Mouse (Mus musculus): Measurements from ENCODE around the gene Nrtn. TPM values are rescaled to one million over a fixed set of nuclear protein-coding genes. Genes with fewer than 3 reads are reported as not detected.

Nrtn gene
- polyA plus RNA-seq, 1 experiment, result 5.1 TPM

DNA sequence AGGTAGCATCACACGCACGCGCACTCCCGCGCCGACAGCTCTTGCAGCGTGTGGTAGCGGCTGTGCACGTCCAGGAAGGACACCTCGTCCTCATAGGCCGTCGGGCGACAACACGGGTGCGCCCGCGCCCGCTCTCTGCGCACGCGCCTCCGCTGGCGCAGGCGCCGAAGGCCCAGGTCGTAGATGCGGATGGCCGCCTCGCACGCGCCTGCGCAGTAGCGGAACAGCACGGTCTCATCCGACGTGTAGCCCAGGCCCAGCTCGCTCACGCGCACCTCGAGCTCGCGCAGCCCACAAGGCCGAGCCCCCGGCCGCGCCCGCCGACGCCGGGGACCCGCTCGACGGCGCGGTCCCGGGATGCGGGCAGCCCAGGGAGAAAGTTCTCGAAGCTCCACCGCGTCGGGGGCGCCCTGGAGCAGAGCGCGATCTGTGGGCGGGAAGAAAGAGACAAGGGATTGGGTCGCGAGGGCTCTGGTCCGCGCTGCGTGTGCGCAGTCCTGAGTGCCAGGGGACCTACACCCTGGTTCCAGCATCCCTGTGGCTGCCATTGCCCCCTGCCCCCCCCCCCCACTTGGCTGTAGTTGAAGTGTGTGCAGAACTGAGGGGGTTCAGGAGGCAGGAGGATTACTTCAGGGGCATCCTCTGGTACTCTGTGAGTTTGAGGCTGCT lies 5.8 kb downstream of the Nrtn start:
- no peaks in the 10 kb centered on the region for H3K4me1 ChIP-seq (ENCODE audit: control insufficient read depth, insufficient read depth, insufficient read length, low read length)
- H3K27ac ChIP-seq (replicated peaks; ENCODE audit: low read depth, low read length), result no peak overlapping the region
- peak overlapping the region; percentile 23; the same call in 1 of the 2 replicates for H3K4me3 ChIP-seq (ENCODE audit: insufficient read depth, low read depth, low read length)

DNA sequence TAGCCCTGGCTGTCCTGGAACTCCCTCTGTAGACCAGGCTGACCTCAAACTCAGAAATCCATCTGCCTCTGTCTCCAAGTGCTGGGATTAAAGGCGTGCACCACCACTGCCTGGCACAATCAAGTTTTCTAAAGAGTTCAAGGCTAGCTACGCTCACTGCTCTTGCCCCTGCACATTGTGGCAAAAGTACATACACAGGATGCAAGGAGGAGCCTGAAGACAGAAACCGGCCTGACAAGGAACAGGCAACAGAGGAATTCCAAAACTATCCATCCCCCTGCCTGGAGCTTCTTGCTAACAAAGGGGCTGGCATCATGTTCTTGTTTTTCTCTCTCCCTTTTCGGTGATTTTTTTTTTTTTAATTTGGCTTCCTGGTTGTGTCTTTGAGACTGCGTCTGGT lies 13.2 kb downstream of the Nrtn start:
- H3K4me3 ChIP-seq (ENCODE audit: insufficient read depth, low read depth, low read length), result no peak overlapping the region
- no peak overlapping the region for H3K27ac ChIP-seq (replicated peaks; ENCODE audit: low read depth, low read length)
- no peaks in the 10 kb centered on the region for H3K4me1 ChIP-seq (ENCODE audit: control insufficient read depth, insufficient read depth, insufficient read length, low read length)

DNA sequence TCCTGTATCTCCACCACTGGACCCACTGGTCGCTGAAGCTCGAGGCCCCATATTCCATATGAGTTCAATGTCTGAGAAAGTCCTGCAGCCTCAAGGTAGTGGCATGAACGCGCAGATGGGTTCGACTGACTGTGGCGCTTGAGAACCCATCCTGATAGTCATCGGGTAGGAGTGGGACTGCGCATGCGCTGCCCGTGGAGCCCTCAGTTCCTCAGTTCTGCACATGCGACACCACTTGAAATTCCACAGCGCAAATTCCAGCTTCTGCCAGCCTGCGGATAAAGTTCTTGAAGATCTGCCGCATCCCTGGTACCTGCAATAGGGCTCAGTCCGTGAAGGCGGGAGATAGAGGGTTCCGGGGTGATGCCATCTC lies 16.6 kb downstream of the Nrtn start:
- H3K27ac ChIP-seq (replicated peaks; ENCODE audit: low read depth, low read length), result no peak overlapping the region

DNA sequence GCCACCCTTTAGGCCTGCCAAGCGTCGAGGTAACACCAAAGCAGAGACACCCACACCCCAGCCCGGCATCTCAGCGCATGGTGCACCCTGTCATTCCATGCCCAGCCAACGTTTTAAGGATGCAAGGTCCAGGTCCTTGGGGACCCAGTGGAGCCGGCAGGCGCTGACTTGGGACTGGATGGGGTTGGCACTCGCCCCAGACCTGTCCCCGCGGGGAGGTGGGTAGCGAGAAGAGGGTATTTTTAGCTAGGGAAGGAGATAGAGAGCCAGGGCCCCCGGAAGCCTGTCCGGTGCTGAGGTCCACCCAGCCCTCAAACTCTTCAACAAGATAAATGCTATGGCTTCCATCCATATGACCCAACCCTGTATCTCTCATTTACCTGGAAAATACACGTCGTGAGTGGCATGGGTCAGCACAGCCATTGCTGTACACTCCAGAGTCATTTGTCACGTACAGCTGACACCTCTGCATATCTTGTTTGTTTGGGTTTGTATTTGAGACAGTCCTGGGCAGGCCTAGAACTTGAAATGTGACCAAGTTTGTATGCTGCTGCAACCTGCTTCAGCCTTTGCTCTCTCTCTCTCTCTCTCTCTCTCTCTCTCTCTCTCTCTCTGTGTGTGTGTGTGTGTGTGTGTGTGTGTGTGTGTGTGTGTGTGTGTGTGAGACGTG lies 17.1 kb downstream of the Nrtn start:
- no peak overlapping the region for H3K27ac ChIP-seq (replicated peaks; ENCODE audit: low read depth, low read length)
- no peaks in the 10 kb centered on the region for H3K4me1 ChIP-seq (ENCODE audit: control insufficient read depth, insufficient read depth, insufficient read length, low read length)
- no peak overlapping the region for H3K4me3 ChIP-seq (ENCODE audit: insufficient read depth, low read depth, low read length)

More for the DNA sequence above, 16.6 kb downstream of the Nrtn start:
- Histone ChIP-seq H3K4me3 (ENCODE audit: insufficient read depth, low read depth, low read length) (no peak overlapping the region), H3K4me1 (ENCODE audit: control insufficient read depth, insufficient read depth, insufficient read length, low read length) (no peaks in the 10 kb centered on the region)

GRCm38 (mm10) chr17:56738221-56738620 lies 19.1 kb downstream of the Nrtn start:
- Histone ChIP-seq H3K27ac (replicated peaks; ENCODE audit: low read depth, low read length) (no peak overlapping the region), H3K4me3 (ENCODE audit: insufficient read depth, low read depth, low read length) (no peak overlapping the region), H3K4me1 (ENCODE audit: control insufficient read depth, insufficient read depth, insufficient read length, low read length) (no peaks in the 10 kb centered on the region)

DNA sequence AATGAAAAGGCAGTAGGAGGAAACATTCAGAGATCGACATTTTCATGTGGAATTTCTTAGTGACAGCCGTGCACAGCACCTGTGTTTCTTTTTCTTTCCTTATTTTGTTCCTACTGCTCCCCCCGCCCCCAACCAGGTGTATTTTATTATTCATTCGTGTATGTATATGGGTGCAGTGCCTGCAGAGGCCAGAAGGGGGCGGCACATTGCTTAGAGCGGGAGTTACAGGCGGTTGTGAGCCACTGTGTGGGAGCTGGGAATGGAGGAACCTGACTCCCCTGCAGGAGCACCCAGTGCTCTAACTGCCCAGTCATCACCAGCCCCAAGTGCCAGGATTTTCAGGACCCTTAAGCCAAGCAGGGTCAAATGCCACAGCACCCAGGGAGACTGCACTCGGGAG lies 20.8 kb downstream of the Nrtn start:
- no peak overlapping the region for H3K4me3 ChIP-seq (ENCODE audit: insufficient read depth, low read depth, low read length)
- H3K27ac ChIP-seq (replicated peaks; ENCODE audit: low read depth, low read length), result no peak overlapping the region
- H3K4me1 ChIP-seq (ENCODE audit: control insufficient read depth, insufficient read depth, insufficient read length, low read length), result no peaks in the 10 kb centered on the region

DNA sequence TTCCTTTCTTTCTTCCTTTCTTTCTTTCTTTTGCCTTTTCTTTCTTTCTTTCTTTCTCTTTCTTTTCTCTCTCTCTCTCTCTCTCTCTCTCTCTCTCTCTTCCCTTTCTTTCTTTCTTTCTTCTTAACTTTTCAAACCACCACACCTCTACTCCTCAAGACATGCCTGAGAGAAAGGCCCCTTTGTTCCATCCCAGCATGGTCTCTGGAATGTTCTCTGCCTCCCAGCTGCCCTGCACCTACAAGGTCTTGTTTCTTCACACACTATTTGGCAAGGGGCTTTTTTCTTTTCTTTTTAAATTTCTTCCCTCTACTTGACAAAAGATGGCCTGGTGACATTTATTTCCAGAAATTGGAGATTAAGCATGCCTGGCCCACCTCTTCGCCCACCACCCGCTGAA lies 27.7 kb downstream of the Nrtn start:
- H3K4me1 ChIP-seq (ENCODE audit: control insufficient read depth, insufficient read depth, insufficient read length, low read length), result no peaks in the 10 kb centered on the region
- H3K27ac ChIP-seq (replicated peaks; ENCODE audit: low read depth, low read length), result no peak overlapping the region
- H3K4me3 ChIP-seq (ENCODE audit: insufficient read depth, low read depth, low read length), result no peak overlapping the region

- no peak overlapping the region for H3K27ac ChIP-seq (replicated peaks; ENCODE audit: low read depth, low read length)
- no peaks in the 10 kb centered on the region for H3K4me1 ChIP-seq (ENCODE audit: control insufficient read depth, insufficient read depth, insufficient read length, low read length)
- no peak overlapping the region for H3K4me3 ChIP-seq (ENCODE audit: insufficient read depth, low read depth, low read length)
Observed at GRCm38 (mm10) chr17:56729151-56729550, 28.2 kb downstream of the Nrtn start.

- H3K4me3 ChIP-seq (ENCODE audit: insufficient read depth, low read depth, low read length), result no peak overlapping the region
- H3K4me1 ChIP-seq (ENCODE audit: control insufficient read depth, insufficient read depth, insufficient read length, low read length), result no peaks in the 10 kb centered on the region
- H3K27ac ChIP-seq (replicated peaks; ENCODE audit: low read depth, low read length), result no peak overlapping the region
Observed at GRCm38 (mm10) chr17:56728117-56728516, 29.2 kb downstream of the Nrtn start.

DNA sequence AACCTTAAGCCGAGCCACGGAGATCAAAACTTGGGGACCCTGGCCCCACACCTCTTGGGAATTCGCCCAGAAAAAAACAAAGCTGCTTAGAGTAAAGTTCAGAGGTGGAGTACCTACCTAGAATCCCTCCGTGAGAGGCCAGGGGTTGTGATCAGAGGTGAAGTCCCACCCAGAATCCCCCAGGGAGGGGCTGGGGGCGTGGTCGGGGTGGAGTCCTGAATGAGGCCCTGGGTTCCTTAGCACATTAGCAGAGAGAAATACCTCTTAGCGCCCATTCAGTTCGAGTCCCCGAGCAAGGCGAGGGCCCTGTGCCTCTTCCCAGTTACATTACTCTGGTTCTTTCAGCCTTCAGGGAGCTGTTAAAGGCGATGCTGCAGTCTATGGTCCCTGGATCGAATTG lies 29.7 kb downstream of the Nrtn start:
- Histone ChIP-seq H3K4me1 (ENCODE audit: control insufficient read depth, insufficient read depth, insufficient read length, low read length) (no peaks in the 10 kb centered on the region), H3K4me3 (ENCODE audit: insufficient read depth, low read depth, low read length) (no peak overlapping the region), H3K27ac (replicated peaks; ENCODE audit: low read depth, low read length) (no peak overlapping the region)

DNA sequence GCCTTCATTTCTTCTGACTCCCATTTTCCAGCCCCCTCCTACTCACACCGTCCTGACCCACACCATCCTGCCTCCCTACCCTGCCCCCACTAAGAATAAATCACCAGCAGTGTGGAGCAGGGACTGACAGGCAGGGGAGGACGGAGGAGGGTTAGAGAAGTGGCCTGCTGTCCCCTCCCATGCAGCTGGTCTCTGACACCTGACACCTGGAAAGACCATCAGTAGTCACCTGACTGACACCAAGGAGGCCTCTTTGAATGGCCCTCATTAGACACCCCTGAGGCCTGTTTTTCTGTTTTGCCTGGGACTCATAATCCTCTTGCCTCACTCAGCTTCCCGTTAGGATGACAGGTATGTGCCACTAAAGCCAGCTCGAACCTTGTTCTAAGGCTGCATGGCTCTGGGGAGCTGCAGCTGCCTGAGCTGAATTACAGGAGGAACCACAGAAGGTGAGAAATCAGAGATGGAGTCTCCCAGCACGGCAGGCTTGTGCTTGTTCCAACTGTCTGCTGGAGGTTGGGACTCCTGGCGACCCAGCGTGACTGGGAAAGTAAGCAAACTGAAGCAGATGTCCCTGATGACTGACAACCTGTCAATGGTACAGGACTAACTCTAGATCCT lies 30.2 kb downstream of the Nrtn start:
- Histone ChIP-seq H3K27ac (replicated peaks; ENCODE audit: low read depth, low read length) (no peak overlapping the region), H3K4me3 (ENCODE audit: insufficient read depth, low read depth, low read length) (no peak overlapping the region), H3K4me1 (ENCODE audit: control insufficient read depth, insufficient read depth, insufficient read length, low read length) (no peaks in the 10 kb centered on the region)

DNA sequence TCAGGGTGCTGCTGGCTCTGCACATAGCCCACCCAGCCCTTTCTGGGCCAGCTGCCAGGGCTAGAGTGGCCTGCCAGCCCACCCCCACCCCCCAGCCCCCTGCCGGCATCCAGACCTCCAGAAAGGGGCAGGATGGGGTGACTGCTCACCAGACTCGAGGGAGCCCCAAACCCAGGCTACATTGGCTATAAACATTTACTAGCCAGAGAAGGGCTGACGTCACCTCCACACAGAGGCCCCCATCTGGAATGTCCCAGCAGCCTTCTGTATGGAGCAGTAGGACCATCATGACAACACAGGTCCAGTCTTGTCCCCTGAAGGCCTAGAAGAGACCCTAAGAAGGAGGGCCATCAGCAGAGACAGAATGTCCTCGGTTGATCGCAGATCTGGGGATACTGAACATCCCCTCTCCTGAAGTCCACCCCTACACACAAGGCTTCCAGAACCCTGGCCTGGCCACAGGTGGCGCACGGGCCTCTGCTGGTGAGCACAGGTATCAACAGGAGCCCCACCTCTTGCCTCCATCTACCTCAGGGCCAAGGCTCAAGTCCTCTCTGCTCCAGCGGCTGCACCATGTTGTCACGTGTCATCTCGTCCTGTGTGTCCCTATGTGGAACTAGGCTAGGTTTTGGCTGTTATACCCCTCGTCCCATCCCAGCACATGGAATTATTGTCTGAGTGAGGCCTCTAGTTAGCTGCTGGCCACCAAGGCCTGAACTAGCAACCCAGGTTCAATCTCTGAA lies 33.7 kb downstream of the Nrtn start:
- peaks cover 6% of the 10 kb centered on the region; the same call in 1 of the 2 replicates for H3K4me1 ChIP-seq (ENCODE audit: control insufficient read depth, insufficient read depth, insufficient read length, low read length)
- H3K4me3 ChIP-seq (ENCODE audit: insufficient read depth, low read depth, low read length), result no peak overlapping the region
- no peak overlapping the region for H3K27ac ChIP-seq (replicated peaks; ENCODE audit: low read depth, low read length)

- Histone ChIP-seq H3K4me1 (ENCODE audit: control insufficient read depth, insufficient read depth, insufficient read length, low read length) (peaks cover 6% of the 10 kb centered on the region; the same call in 1 of the 2 replicates), H3K27ac (replicated peaks; ENCODE audit: low read depth, low read length) (no peak overlapping the region), H3K4me3 (ENCODE audit: insufficient read depth, low read depth, low read length) (no peak overlapping the region)
Observed at GRCm38 (mm10) chr17:56722441-56722840, 34.9 kb downstream of the Nrtn start.

DNA sequence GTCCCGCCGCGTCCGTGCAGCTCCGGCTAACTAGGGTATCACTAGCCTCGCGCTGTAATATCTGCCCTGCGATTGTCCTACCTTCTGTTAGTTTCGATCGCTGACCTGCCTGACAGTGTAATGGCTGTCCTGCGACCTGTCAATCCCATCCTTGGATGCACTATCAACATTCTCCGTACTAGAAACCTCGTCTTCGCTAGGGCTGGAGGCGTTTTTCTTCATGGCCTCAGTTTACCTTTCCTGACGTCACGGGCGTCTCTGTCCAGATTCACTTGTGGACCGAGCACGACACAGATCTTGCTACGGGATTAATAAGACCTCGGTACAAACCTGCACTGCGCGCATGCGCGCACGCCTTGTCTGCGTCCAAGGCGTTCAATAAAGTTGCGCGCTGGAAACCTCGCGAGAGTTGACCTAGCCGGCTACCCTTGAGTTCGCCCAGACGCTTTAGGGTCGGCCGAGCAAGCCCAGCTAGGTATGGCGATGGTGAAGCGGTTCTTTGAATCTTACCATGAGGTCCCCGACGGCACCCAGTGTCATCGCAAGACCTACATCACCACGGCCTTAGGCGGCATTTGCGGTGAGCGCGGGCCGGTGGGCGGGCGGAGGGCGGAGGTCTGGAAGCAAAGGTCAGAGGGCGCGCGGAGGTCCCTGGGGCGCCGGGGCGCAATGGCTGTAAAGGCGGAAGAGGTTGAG lies 39.8 kb downstream of the Nrtn start, which contains the start of the genes Ndufa11 and Vmac:
Gene Ndufa11, plus strand, starts transcription at position 405 of the 696 bp plus-strand sequence.
Gene Vmac, minus strand, starts transcription at position 660 of the 696 bp plus-strand sequence.
- Histone ChIP-seq H3K4me3 (ENCODE audit: insufficient read depth, low read depth, low read length) (peak within 1 kb of the TSS; percentile 80), H3K4me1 (ENCODE audit: control insufficient read depth, insufficient read depth, insufficient read length, low read length) (peaks cover 6% of the 10 kb centered on the region; the same call in 1 of the 2 replicates)

More for the DNA sequence above, 39.8 kb downstream of the Nrtn start, which contains the start of the genes Ndufa11 and Vmac:
- peak within 1 kb of the TSS; percentile 90 for H3K27ac ChIP-seq (replicated peaks; ENCODE audit: low read depth, low read length)
